Mouse (Mus musculus): ENCODE results near the gene Ap4s1.

Ap4s1 gene

DNA sequence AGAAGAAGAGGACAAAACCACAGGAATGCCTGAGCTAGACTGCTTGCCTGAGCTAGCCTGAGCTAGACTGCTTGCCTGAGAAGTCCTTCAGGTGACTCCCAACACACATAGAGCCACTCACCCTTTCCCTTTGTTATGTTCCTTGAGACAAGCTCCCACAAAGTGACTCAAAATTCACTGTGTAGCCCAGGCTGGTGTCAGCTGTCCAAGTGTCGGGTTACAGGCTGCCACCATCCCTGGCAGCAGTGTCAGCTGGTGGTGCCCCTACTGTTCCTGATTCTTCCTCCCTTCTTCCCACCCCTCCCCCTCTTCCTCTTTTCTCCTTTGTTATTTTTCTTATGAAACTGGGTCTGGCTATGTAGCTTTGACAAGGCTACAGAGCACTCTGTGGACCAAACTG lies 13.0 kb downstream of the Ap4s1 start:
- DNase-seq (ENCODE audit: low read depth, low spot score), result no peak

DNA sequence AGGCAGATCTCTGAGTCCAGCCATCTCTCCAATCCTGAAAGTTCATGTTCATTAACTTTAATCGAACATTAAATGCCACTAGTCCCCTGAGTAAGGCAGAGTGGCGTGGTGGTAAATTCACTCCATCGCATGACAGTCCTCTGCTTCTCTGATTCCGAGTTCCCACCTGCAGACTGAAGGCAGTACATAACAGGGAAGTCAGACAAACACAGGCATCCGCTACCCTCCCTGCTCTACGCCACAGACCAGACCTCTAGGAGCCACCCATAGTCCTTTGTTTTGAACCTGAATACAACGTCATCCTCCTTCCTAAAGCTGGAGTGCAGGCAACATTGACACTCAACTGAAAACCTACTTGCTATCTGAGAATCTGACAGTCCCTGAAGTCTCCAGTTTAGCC lies 13.7 kb downstream of the Ap4s1 start:
- no peak for DNase-seq (ENCODE audit: low read depth, low spot score)

DNA sequence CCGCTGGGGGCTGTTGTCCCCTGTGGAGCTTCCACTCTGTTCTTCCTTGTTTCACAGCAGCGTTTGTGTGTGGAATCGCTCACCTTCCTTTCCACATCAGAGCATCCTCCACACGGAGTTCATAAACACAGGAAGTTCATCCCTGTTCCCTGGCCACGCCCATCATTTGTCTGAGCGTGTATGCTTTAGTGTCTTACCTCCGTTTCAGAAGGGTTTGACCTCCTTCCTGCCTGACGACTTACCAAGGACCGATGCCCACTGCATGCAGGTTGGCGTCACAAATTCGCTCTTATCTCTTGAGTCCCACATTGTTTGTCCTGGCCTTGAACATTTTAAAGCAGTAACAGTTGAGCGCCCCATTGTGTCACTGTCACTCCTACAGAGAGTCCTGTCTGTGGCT lies 14.9 kb downstream of the Ap4s1 start:
- no peak for DNase-seq (ENCODE audit: low read depth, low spot score)

DNA sequence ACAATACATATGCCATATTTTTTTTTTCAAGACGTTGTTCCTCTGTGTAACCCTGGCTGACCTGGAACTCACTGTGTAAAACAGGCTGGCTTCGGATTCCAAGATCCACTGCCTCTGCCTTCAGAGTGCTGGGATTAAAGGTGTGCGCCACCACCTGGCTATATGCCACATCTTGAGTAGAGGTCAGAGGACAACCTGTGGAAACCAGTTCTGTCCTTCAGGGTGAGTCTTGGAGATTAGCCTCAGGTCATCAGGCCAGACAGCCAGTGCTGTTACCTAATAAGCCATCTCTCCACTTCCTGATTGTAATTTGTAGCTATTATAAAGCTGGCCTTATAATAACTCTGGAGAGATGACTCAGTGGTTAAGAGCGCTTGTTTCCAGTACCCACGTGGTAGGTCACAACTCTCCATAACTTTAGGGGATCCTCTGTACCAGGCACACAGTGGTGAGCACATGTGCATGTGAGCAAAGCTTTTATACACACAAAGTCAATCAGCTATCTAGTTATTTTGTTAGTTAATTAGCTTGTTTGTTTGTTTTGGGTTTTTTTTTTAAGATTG lies 15.9 kb downstream of the Ap4s1 start:
- no peak for DNase-seq (ENCODE audit: low read depth, low spot score)

DNA sequence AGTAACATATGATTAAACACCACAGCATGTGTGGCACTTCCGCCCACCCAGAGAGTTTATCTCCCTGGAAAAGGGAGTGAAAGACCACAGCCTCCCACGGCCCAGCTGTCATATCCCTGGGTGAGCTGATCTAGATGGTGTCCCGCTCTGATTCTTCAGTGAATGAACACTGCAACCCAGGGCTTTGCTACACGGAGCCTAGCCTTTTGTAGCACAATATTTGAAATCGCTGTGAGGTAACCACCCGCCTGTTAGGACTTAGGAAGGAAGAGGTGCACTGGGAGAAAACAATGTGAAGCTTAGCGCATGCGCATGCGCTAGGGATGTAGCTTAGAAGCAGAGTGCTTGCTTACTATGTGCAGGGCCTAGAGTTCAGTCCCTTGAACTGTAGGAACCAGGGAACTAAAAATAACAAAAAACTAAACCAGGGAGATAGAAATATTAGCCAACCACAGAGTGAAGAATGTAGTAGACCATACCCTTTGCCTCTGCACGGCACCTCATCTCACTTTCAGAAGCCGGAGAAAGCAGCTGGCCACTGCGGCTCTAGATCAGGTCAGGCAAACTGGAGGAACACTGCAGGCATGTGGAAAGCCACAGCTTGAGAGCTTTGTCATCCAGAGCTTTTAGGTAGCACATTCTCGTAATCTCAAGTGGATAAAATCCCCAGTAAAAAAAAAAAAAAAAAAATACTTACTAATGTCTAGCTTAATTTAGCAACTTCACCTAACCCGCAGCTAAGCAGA lies 18.3 kb downstream of the Ap4s1 start:
- no peak for DNase-seq (ENCODE audit: low read depth, low spot score)

DNA sequence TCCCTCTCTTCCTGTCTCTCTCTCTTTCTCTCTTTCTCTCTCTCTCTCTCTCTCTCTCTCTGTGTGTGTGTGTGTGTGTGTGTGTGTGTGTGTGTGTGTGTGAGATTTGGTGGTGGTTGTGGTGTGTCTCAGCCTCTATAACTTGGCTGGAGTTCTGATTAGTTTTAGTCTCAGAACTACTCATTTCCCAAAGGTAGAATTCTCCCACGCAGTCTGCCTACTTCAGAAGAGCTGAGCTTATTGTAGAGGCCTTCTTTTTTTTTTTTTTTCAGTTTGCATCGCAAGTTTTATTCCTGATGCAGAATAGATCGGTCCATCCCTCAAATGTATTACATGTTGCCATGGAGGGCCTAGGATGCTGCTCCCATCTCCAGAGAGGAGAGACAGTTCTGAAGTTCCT lies 18.9 kb downstream of the Ap4s1 start:
- no peak for DNase-seq (ENCODE audit: low read depth, low spot score)

DNA sequence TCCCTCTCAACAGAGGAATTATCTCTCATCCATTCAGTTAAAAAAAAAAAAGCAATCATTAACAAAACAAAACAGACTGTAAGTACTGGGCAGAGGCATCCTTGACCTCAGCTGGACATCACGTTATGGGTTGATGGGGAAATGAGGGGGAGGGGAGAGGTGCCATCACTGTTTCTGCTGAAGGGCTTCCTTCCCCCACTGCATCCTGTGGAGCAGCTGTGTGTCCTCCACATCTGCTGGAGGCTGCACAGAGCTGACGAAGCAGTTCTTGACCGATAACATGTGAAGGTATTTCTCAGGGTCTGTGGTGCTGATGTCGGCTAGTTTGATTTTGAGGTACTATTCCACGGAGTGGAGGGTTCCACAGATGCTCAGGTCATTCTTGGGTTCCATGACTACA lies 19.3 kb downstream of the Ap4s1 start:
- DNase-seq (ENCODE audit: low read depth, low spot score), result no peak

DNA sequence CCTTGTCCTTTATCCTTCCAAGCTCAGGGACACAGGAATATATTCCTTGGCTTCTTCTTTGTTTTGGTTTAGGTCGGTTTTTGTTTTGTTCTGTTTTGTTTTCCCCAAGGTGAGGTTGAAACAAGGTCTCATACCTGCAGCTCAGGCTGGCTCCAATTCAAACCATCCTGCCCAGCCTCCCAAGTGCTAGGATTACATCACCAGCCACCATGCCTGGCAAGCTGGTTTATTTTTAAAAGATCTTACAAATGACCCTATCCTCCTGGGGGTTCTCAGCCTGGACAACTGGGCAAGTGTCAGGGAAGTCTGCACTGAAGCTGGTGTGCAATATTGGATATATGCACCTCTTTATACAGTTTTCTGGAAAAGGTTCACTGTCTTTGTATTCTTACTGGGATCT lies 21.9 kb downstream of the Ap4s1 start:
- no peak for DNase-seq (ENCODE audit: low read depth, low spot score)

DNA sequence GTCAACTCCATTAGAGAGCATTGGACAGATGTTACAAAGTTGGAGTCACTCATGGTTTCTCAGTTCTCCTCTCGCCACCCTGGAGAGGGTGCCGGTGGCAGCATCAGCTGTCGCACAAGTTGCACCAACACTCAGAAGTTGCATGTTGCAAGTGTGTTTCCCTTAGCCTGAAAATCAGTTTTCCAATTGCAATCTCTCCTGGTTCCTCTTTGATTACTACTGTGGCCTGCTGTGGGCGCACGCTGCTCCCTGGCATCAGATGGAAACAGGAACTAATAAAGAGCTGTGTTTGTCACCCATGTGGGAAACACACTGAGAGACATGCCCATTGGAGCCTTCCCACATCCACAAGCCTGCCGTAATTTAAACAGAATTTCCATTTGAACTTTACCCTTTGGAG lies 27.8 kb downstream of the Ap4s1 start:
- DNase-seq (ENCODE audit: low read depth, low spot score), result no peak

DNA sequence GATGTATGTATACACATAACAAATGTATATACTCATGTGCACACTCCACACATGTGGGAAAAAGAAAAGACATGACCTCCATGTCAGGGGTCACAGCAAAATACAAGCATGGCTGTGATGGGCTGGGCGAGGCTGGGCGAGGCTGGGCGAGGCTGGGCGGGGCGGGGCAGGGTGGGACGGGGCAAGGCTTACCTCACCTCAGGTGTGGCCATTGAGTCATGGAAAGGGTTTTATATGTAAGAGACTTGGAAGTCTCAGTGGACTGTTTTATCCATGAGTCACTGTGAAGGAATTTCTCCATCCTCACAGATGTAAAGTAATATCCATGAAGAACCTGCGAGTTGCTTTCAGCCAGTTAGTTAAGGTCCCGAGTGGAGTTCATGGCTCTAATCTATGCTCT lies 31.0 kb downstream of the Ap4s1 start:
- no peak for DNase-seq (ENCODE audit: low read depth, low spot score)

DNA sequence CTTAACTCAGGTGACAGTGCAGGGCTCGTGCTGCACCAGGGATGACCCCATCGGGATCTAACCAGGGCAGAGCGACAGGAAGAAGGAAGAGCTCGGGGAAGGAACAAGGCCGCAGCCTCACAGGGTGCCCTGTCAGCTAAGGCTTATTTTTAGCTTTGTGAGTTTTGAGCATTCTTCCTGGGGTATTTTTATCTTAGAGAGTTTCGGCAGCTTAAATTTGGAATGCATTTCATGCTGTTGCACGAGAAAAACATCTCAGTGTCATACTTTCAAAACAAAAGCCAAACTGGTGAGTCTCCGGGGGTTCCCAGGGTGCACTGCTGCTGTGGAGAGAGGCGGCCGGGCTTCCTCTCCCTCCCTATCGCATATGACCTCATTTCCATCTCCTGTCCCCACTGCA lies 38.2 kb downstream of the Ap4s1 start:
- DNase-seq (ENCODE audit: low read depth, low spot score), result no peak

DNA sequence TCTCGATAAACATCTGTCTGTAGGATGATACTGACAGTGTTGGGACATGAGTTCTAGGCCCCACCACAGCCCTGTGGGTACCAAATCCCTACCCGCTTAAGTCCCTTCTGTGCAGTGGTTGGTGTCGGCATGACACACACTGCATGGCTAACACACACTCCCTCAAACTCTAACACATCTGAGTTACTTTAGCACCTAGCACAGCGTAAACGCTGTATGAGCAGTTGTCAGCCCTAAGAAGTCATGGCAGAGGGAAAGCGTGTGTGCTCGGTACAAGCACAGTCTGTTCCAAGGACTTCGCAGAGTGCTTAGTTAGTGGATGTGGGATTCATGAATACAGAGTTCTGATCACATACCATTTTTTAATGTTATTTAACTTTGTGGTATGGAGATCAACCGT lies 39.0 kb downstream of the Ap4s1 start:
- DNase-seq (ENCODE audit: low read depth, low spot score), result no peak

DNA sequence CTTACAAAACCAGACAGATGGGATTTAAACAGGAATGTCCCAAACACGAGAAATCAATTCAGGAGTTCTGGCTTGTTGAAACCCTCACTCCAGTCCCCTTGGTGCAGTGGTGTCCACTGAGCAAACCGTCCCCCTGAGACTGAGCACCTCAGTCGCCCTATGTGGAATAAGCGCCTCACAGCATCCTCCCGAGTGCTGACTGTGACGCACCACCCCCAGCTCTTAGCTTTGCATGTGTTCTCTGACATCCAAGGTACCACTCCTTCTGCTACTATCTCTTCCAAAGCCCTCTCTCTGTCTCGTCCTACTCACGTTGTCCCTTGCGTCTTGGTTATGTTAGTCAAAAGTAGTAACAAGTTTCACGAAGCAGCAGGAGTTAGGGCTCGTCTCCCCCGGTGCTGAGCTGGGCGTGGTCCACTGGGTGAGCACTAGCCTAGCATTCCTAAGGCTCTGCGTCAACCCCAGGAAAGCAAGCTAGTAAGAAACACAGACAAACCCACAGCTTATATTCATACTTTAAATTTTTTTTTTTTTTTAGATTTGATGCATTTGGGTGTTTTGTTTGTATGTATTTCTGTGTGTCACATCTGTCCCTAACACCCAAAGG lies 43.9 kb downstream of the Ap4s1 start:
- DNase-seq (ENCODE audit: low read depth, low spot score), result no peak

DNA sequence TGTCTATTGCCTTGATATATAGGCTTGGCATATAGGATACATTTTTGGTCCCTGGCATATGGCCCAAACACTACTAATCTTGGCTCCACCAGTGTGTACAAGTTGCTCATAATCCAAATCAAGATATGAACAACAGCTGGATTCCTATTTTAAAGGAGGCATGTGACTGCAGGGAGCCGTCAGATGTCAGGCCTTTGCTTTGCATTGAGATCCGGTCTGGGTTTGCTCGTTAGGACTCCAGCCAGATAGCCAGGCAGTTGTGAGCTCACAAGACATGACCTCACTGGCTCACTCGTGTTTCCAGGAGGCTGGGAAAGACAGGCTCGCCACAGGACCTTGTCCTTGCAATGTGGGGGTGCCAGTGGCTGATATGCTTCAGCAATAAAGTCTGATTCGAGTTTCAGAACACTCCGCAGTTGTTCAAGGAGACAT lies 45.0 kb downstream of the Ap4s1 start:
- DNase-seq (ENCODE audit: low read depth, low spot score), result no peak

DNA sequence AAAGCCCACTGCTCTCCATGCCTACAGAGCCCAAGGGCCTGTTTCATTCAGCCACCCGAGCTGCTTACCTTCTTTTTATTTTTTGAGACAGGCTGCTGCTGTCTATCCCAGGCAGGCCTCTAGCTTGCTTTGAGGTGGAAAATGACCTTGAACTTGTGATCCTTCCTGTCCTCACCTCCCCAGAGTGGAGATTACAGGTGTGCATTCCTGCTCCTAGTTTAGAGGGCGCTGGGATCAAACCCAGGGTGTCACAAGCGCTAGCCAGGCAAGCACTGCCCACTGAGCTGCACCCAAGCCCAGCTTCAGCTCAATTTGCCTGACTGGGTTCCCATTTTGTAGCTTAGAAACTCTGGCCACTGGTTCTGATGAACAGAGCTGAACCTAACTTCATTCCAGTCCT lies 45.5 kb downstream of the Ap4s1 start:
- DNase-seq (ENCODE audit: low read depth, low spot score), result no peak

DNA sequence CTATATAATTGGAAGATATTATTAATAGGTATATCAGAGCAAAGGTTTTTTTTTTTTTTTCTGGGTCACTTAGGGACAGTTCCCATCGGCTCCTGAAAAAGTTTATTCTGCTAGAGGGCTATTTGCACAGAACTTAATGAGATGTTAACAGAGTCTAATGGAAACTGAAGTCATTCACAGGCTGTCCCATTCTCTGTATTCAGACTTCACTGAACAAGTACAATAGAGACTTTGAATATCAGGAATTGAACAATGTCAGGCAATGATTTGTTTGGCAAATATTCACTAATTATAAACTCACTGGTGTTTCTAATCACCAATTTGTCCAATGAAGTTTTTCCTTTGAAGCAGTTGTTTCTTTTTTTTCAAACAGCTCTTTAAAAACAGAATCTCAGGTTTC lies 46.0 kb downstream of the Ap4s1 start:
- DNase-seq (ENCODE audit: low read depth, low spot score), result no peak

DNA sequence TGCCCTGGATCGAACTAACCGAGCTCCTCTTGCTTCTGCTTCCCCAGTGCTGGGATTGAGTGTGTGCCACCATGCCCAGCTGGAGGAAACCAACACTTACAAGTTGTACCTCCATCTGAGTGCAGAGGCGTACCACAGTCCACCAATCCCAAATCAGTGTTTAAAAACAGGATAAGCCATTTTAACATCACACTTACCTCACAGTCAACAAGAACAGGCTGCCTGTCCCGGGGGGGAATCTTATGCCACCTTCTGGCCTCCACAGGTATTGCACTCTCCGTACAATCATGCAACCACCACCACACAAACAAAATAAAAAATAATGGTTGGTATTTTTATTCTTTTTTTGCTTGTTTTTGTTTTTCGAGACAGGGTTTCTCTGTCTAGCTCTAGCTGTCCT lies 50.9 kb downstream of the Ap4s1 start:
- DNase-seq (ENCODE audit: low read depth, low spot score), result peak; percentile 56

DNA sequence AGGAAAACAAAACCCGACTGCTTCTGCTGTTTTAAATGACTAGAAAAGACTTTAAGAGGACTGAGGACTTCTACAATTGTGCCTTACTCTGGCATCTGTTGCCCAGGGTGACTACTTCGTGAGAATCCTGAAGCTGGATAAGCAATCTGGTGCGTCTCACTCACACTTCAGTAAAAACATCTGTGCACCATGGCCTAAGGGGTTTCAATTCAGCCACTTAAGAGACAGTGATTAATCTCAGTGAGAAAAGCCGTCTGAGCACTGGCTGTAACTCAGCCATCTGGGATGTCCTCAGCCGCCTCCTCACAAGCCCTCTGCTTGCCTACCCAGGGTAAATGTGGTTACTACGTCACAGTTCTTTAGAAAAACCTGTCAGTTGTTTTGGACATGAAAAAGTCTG lies 54.1 kb downstream of the Ap4s1 start:
- DNase-seq (ENCODE audit: low read depth, low spot score), result no peak

DNA sequence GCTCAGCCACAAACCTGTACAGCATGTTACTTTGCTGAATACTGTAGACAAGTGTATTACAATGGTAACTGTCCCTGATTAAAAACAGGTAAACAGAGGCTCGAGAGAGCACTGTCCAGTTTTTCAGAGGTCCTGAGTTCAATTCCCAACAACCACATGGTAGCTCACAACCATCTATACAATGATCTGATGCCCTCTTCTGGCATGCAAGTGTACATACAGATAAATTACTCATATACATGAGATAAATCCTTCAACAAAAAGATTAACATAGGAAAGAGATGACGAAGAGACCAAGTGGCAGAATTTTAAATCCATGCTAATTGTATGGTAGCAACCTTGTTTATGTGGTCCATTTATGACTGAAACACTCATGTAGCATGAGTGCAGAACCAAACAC lies 56.5 kb downstream of the Ap4s1 start:
- DNase-seq (ENCODE audit: low read depth, low spot score), result peak; percentile 20

DNA sequence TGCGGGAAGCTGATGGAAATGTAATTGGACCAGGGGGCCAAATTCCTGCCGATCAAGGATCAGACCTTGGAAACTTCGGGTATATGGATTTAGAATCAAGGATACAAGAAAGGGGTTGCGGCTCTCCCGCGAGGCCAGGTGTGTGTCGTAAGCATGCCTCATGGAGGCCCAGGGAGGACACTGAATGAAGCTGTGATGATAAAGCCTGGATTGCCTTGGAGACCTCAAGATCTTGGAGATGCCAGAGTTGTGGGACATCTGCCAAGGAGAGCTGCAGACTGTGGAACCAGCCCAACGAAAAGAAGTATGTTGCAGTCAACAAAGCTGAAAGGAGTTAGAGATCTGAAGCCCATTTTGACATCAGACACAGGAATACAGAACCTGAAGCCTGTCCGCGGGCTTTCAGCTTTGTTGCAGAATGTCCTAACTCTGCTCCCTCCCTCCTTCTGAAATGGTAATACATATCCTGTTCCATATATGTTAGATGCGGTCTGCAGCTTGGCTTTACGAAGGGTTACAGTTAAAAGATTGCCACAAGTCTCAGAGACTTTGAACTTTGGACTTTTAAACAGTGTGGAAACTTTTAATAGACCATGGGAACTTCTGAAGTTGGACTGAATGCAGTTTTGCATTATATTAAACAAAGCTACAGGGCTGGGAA lies 65.2 kb downstream of the Ap4s1 start:
- DNase-seq (ENCODE audit: low read depth, low spot score), result no peak

DNA sequence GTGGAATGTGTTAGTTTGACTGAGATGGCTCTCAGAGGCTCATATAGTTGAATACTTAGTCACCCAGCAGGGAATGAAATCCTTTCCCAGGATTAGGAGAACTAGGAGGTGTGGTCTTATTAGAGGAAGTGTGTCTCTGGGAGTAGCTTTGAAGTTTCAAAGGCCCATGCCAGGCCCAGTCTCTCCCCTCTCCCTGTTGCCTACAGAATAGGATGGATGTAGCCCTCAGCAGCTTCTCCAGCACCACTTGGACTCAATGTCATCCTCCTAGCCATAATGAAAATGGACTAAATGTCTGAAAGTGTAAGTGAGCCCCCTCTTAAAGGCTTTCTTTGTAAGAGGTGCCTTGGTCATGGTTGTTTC lies 65.7 kb downstream of the Ap4s1 start:
- DNase-seq (ENCODE audit: low read depth, low spot score), result no peak

DNA sequence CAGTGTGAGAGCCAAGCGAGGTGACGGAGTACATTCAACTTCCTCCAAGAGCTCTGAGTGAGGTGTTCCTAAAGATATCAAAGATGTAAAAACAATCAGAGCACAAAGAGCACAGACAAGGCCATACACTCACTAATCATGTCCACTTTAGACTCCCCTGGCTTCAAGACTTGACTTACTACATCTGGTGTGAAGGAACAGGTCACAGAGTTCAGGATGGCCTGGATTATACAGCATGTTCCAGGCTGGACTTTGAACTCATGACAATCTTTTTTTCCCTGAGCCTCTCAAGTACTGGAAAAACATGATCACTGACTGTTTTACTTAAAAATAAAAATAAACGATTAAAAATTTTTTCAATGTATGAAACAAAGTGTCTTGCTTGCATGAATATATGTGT lies 68.5 kb downstream of the Ap4s1 start:
- no peak for DNase-seq (ENCODE audit: low read depth, low spot score)

DNA sequence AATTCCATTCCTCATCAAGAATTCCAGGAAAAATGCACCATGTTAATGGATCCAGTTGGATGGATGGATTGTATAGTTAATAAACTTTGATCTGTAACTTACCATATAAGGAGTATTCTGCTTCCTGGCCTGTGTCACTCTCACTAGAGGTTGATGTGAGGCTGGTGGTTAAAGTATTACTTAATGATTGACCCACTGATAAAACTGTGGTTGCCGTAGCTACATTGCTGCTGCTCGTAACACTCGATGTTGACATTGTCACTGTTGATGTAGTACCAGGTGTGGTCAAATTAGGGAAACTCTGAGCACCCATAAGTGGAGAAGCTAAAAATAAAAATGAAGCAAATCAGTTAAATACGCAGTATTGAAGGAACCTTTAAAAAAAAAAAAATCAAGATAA lies 76.6 kb downstream of the Ap4s1 start:
- DNase-seq (ENCODE audit: low read depth, low spot score), result no peak

Measured in A20 (cell line).